Mouse (Mus musculus): ENCODE data around the gene Dhx37. TPM values are rescaled to one million over a fixed set of nuclear protein-coding genes. Genes with fewer than 3 reads are reported as not detected.

The Dhx37 gene
- polyA plus RNA-seq, 1 experiment = 19.5 TPM

DNA sequence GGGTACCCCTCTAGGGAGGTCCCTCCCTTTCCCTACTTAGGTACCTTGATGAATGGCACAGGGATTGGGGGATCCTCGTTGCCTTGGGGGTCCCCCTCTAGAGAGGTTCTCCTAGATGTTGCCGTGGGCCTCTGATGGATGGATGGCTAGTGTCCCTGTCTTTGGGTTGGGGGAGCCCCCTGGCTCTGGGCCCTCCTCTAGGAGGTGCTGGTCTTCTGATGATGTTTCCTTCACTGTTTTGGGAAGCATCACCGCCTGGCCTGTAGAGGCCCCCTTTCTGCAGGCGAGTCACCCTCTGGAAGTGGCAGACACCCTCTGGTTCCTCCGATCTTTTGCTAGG lies 42.3 kb upstream of the Dhx37 start:
- no peak for TF ChIP-seq CTCF (IDR thresholded peaks at IDR 0.05; ENCODE audit: control insufficient read depth, insufficient read depth, insufficient replicate concordance, low read depth, low read length)
- TF ChIP-seq POLR2A (IDR thresholded peaks at IDR 0.05; ENCODE audit: control insufficient read depth, low read depth, low read length) = no peak
- H3K4me1 ChIP-seq (ENCODE audit: control insufficient read depth, insufficient read depth, low read length) = peaks cover 13% of the 10 kb centered on the region
- peak overlapping the region; percentile 95 for H3K4me3 ChIP-seq (ENCODE audit: control insufficient read depth, low read depth, low read length)
- H3K36me3 ChIP-seq (ENCODE audit: control insufficient read depth, insufficient read depth, low read length) = no peaks in the 10 kb centered on the region
- no peaks in the 10 kb centered on the region for H3K27me3 ChIP-seq (ENCODE audit: control insufficient read depth, insufficient read depth, low read length)
- no peak overlapping the region; the same call in 1 of the 2 replicates for H3K27ac ChIP-seq (ENCODE audit: control insufficient read depth, insufficient read depth, low read depth, low read length)

- TF ChIP-seq CTCF (IDR thresholded peaks at IDR 0.05; ENCODE audit: control insufficient read depth, insufficient read depth, insufficient replicate concordance, low read depth, low read length) = no peak
- TF ChIP-seq POLR2A (IDR thresholded peaks at IDR 0.05; ENCODE audit: control insufficient read depth, low read depth, low read length) = peak; percentile 85
These were observed 41.8 kb upstream of the Dhx37 start, which contains the start of gene Aacs for GRCm38 (mm10) chr5:125475601-125476285. Gene Aacs, plus strand, starts transcription at chr5:125475814.

DNA sequence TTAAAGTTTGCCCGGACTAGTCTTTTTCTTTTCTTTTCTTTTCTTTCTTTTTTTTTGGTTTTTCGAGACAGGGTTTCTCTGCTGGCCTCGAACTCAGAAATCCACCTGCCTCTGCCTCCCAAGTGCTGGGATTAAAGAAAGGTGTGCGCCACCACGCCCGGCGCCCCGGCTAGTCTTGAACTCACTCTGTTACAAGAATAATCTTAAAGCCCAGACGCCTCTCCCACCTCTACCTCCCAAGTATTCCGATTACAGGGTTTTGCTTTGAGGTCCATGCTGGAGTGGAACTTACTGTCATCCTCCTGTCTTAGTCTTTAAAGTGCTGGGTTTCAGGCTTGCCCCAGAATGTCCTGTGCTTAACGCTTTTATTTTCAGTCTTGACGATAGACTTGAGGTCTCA lies 41.1 kb upstream of the Dhx37 start:
- Histone ChIP-seq H3K27me3 (ENCODE audit: control insufficient read depth, insufficient read depth, low read length) (no peaks in the 10 kb centered on the region), H3K27ac (ENCODE audit: control insufficient read depth, insufficient read depth, low read depth, low read length) (no peak overlapping the region), H3K4me3 (ENCODE audit: control insufficient read depth, low read depth, low read length) (peak overlapping the region; percentile 95; the same call in 1 of the 2 replicates), H3K36me3 (ENCODE audit: control insufficient read depth, insufficient read depth, low read length) (no peaks in the 10 kb centered on the region), H3K4me1 (ENCODE audit: control insufficient read depth, insufficient read depth, low read length) (peaks cover 13% of the 10 kb centered on the region)
- TF ChIP-seq POLR2A (IDR thresholded peaks at IDR 0.05; ENCODE audit: control insufficient read depth, low read depth, low read length) (no peak), CTCF (IDR thresholded peaks at IDR 0.05; ENCODE audit: control insufficient read depth, insufficient read depth, insufficient replicate concordance, low read depth, low read length) (no peak)

More at GRCm38 (mm10) chr5:125475601-125476285, 41.8 kb upstream of the Dhx37 start, which contains the start of gene Aacs:
- peaks cover 13% of the 10 kb centered on the region for H3K4me1 ChIP-seq (ENCODE audit: control insufficient read depth, insufficient read depth, low read length)
- no peaks in the 10 kb centered on the region for H3K27me3 ChIP-seq (ENCODE audit: control insufficient read depth, insufficient read depth, low read length)
- peak within 1 kb of the TSS; percentile 95 for H3K4me3 ChIP-seq (ENCODE audit: control insufficient read depth, low read depth, low read length)
- no peaks in the 10 kb centered on the region for H3K36me3 ChIP-seq (ENCODE audit: control insufficient read depth, insufficient read depth, low read length)
- peak within 1 kb of the TSS; percentile 51; the same call in 1 of the 2 replicates for H3K27ac ChIP-seq (ENCODE audit: control insufficient read depth, insufficient read depth, low read depth, low read length)

GRCm38 (mm10) chr5:125472796-125473475 lies 39.0 kb upstream of the Dhx37 start:
- H3K4me1 ChIP-seq (ENCODE audit: control insufficient read depth, insufficient read depth, low read length) = peaks cover 13% of the 10 kb centered on the region

DNA sequence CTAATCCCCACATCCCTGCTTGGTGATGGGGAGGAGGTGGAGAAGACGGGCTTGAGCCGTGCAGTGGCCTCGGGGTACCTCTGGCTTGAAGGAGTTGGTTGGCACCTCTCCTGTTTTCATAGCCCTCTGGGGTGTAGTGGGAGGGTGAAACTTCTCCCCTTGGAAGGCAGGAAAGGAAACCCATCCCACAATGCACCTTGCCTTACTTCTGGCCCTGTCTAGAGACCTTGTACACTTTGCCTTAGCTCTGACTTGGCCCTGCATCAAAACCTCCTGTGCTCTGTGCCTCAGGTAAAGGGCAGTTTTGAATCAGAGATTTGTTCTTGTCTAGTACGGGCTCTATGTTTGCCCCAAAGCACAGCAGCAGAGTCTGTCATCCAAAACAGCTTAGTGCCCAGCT lies 36.8 kb upstream of the Dhx37 start:
- Histone ChIP-seq H3K27me3 (ENCODE audit: control insufficient read depth, insufficient read depth, low read length) (no peaks in the 10 kb centered on the region), H3K36me3 (ENCODE audit: control insufficient read depth, insufficient read depth, low read length) (no peaks in the 10 kb centered on the region), H3K27ac (ENCODE audit: control insufficient read depth, insufficient read depth, low read depth, low read length) (no peak overlapping the region), H3K4me3 (ENCODE audit: control insufficient read depth, low read depth, low read length) (no peak overlapping the region), H3K4me1 (ENCODE audit: control insufficient read depth, insufficient read depth, low read length) (peaks cover 2% of the 10 kb centered on the region; the same call in 1 of the 2 replicates)
- no peak for TF ChIP-seq POLR2A (IDR thresholded peaks at IDR 0.05; ENCODE audit: control insufficient read depth, low read depth, low read length)
- no peak for TF ChIP-seq CTCF (IDR thresholded peaks at IDR 0.05; ENCODE audit: control insufficient read depth, insufficient read depth, insufficient replicate concordance, low read depth, low read length)

More at GRCm38 (mm10) chr5:125472796-125473475, 39.0 kb upstream of the Dhx37 start:
- TF ChIP-seq CTCF (IDR thresholded peaks at IDR 0.05; ENCODE audit: control insufficient read depth, insufficient read depth, insufficient replicate concordance, low read depth, low read length) (no peak), POLR2A (IDR thresholded peaks at IDR 0.05; ENCODE audit: control insufficient read depth, low read depth, low read length) (no peak)
- Histone ChIP-seq H3K4me3 (ENCODE audit: control insufficient read depth, low read depth, low read length) (no peak overlapping the region), H3K36me3 (ENCODE audit: control insufficient read depth, insufficient read depth, low read length) (no peaks in the 10 kb centered on the region), H3K27me3 (ENCODE audit: control insufficient read depth, insufficient read depth, low read length) (no peaks in the 10 kb centered on the region), H3K27ac (ENCODE audit: control insufficient read depth, insufficient read depth, low read depth, low read length) (no peak overlapping the region)

- TF ChIP-seq POLR2A (IDR thresholded peaks at IDR 0.05; ENCODE audit: control insufficient read depth, low read depth, low read length) (no peak), CTCF (IDR thresholded peaks at IDR 0.05; ENCODE audit: control insufficient read depth, insufficient read depth, insufficient replicate concordance, low read depth, low read length) (no peak)
- H3K4me1 ChIP-seq (ENCODE audit: control insufficient read depth, insufficient read depth, low read length) = peaks cover 6% of the 10 kb centered on the region
- H3K4me3 ChIP-seq (ENCODE audit: control insufficient read depth, low read depth, low read length) = no peak overlapping the region
- H3K27ac ChIP-seq (ENCODE audit: control insufficient read depth, insufficient read depth, low read depth, low read length) = no peak overlapping the region
- H3K27me3 ChIP-seq (ENCODE audit: control insufficient read depth, insufficient read depth, low read length) = no peaks in the 10 kb centered on the region
- H3K36me3 ChIP-seq (ENCODE audit: control insufficient read depth, insufficient read depth, low read length) = no peaks in the 10 kb centered on the region
These were observed 33.3 kb upstream of the Dhx37 start for GRCm38 (mm10) chr5:125467261-125467660.

DNA sequence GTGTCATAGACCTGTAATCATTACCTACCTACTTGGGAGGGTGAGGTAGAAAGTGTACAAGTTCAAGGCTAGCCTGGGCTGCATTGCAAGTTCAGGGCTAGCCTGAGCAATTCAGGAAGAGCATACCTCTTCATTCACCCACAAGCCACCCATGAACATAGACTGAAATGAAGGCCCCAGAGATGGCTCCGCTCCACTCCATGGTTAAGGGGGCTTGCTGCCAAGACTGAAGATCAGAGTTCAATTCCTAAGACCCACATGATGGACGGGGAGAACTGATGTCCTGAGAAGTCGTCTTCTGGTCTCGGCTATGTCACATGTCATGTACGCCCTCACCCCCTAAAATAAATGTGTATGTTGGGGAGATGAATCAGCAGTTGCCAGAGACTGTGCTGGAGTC lies 32.6 kb upstream of the Dhx37 start:
- H3K27me3 ChIP-seq (ENCODE audit: control insufficient read depth, insufficient read depth, low read length) = no peaks in the 10 kb centered on the region
- no peak overlapping the region for H3K4me3 ChIP-seq (ENCODE audit: control insufficient read depth, low read depth, low read length)
- peaks cover 6% of the 10 kb centered on the region for H3K4me1 ChIP-seq (ENCODE audit: control insufficient read depth, insufficient read depth, low read length)
- TF ChIP-seq CTCF (IDR thresholded peaks at IDR 0.05; ENCODE audit: control insufficient read depth, insufficient read depth, insufficient replicate concordance, low read depth, low read length) (no peak), POLR2A (IDR thresholded peaks at IDR 0.05; ENCODE audit: control insufficient read depth, low read depth, low read length) (no peak)
- no peak overlapping the region for H3K27ac ChIP-seq (ENCODE audit: control insufficient read depth, insufficient read depth, low read depth, low read length)
- no peaks in the 10 kb centered on the region for H3K36me3 ChIP-seq (ENCODE audit: control insufficient read depth, insufficient read depth, low read length)

All from testis, adult 2 months (tissue).